Comparison of ENCODE assay signal across 21 mouse cellular contexts in genomic region chr14:21967375-21968010, GRCm38 (mm10). TPM values are rescaled to one million over a fixed set of nuclear protein-coding genes. Genes with fewer than 3 reads are reported as not detected.
DNase-seq lines count a peak whose midpoint lies in the region; ATAC-seq and TF ChIP-seq lines count a peak whose summit lies in the region.
"Had no signal": no experiment of that assay in that cellular context is flagged by ENCODE, and none has a peak within 500 bp of the region (broad histone marks: within the 10 kb centered on the region; RNA-seq: fewer than 3 reads in every experiment).

No protein-coding gene starts in this region.

- TF ChIP-seq EP300 in liver, postnatal 0 days (IDR thresholded peaks at IDR 0.05; ENCODE audit: low read depth) = no peak

- no peak for TF ChIP-seq CTCF in liver, postnatal 0 days (IDR thresholded peaks at IDR 0.05; ENCODE audit: low read depth)

- H3K27me3 ChIP-seq in midbrain, embryonic 14.5 days (ENCODE audit: control insufficient read depth, insufficient read depth, low read length) = 0 out of 2 replicates have a peak, but pooled peaks cover 4% of the 10 kb centered on the region
- no peaks in the 10 kb centered on the region for H3K27me3 ChIP-seq in midbrain, embryonic 11.5 days (ENCODE audit: control insufficient read depth, insufficient read depth, low read length)
- H3K27me3 ChIP-seq in hindbrain, embryonic 12.5 days = peaks cover 13% of the 10 kb centered on the region
- peaks cover 85% of the 10 kb centered on the region for H3K27me3 ChIP-seq in limb, embryonic 10.5 days (ENCODE audit: low read depth, poor library complexity, severe bottlenecking)
- no peaks in the 10 kb centered on the region for H3K27me3 ChIP-seq in liver, postnatal 0 days (ENCODE audit: insufficient read depth, low read length)
- H3K27me3 ChIP-seq: heart, embryonic 15.5 days; intestine, embryonic 15.5 days had no signal

- H3K4me2 ChIP-seq in midbrain, embryonic 14.5 days (ENCODE audit: low read length) = no peak overlapping the region
- no peak overlapping the region for H3K4me2 ChIP-seq in midbrain, embryonic 11.5 days
- no peak overlapping the region for H3K4me2 ChIP-seq in hindbrain, embryonic 12.5 days (replicated peaks)
- no peak overlapping the region for H3K4me2 ChIP-seq in liver, postnatal 0 days (ENCODE audit: low read depth, low read length)
- H3K4me2 ChIP-seq: heart, embryonic 15.5 days; intestine, embryonic 15.5 days; limb, embryonic 12.5 days; liver, embryonic 12.5 days; lung, embryonic 14.5 days had no signal

- no peak overlapping the region for H3K4me3 ChIP-seq in midbrain, embryonic 14.5 days (replicated peaks; ENCODE audit: low read depth, low read length)
- no peak overlapping the region for H3K4me3 ChIP-seq in midbrain, embryonic 11.5 days (ENCODE audit: low read depth, low read length)
- no peak overlapping the region for H3K4me3 ChIP-seq in hindbrain, embryonic 12.5 days
- H3K4me3 ChIP-seq in limb, embryonic 10.5 days = no peak overlapping the region
- no peak overlapping the region for H3K4me3 ChIP-seq in liver, postnatal 0 days (ENCODE audit: low read depth, low read length)
- H3K4me3 ChIP-seq: heart, embryonic 15.5 days; intestine, embryonic 15.5 days; limb, embryonic 12.5 days; liver, embryonic 12.5 days had no signal

- 25% methylated on average over 12 of the region's 12 CpGs for WGBS in midbrain, embryonic 14.5 days
- 56% methylated on average over 12 of the region's 12 CpGs for WGBS in midbrain, embryonic 11.5 days
- WGBS in hindbrain, embryonic 12.5 days = 55% methylated on average over 12 of the region's 12 CpGs
- 41% methylated on average over 12 of the region's 12 CpGs for WGBS in limb, embryonic 10.5 days
- 74% methylated on average over 12 of the region's 12 CpGs for WGBS in liver, postnatal 0 days (ENCODE audit: insufficient replicate concordance)

- no peaks in the 10 kb centered on the region for H3K9me3 ChIP-seq in midbrain, embryonic 14.5 days (ENCODE audit: control insufficient read depth, low read length)
- no peaks in the 10 kb centered on the region; the same call in 1 of the 2 replicates for H3K9me3 ChIP-seq in midbrain, embryonic 11.5 days (ENCODE audit: control insufficient read depth, low read length)
- no peaks in the 10 kb centered on the region; the same call in 1 of the 2 replicates for H3K9me3 ChIP-seq in hindbrain, embryonic 12.5 days (replicated peaks)
- H3K9me3 ChIP-seq in limb, embryonic 10.5 days (replicated peaks) = no peaks in the 10 kb centered on the region
- no peaks in the 10 kb centered on the region for H3K9me3 ChIP-seq in liver, postnatal 0 days (ENCODE audit: low read length)
- H3K9me3 ChIP-seq: heart, embryonic 15.5 days; intestine, embryonic 15.5 days; liver, embryonic 12.5 days had no signal

- ATAC-seq in midbrain, embryonic 14.5 days (ENCODE audit: low FRiP score, low TSS enrichment) = peak; percentile 37; the same call in 1 of the 2 replicates
- no peak for ATAC-seq in midbrain, embryonic 11.5 days (ENCODE audit: low FRiP score)
- peak; percentile 53 for ATAC-seq in hindbrain, embryonic 12.5 days (ENCODE audit: low FRiP score)
- no peak for ATAC-seq in liver, postnatal 0 days
- ATAC-seq: intestine, embryonic 15.5 days; liver, embryonic 12.5 days had no signal

- no peak overlapping the region for H3K9ac ChIP-seq in midbrain, embryonic 14.5 days (replicated peaks; ENCODE audit: low read length)
- no peak overlapping the region for H3K9ac ChIP-seq in midbrain, embryonic 11.5 days (ENCODE audit: low read length)
- H3K9ac ChIP-seq in hindbrain, embryonic 12.5 days = no peak overlapping the region
- no peak overlapping the region for H3K9ac ChIP-seq in liver, postnatal 0 days (replicated peaks)
- H3K9ac ChIP-seq: heart, embryonic 15.5 days; intestine, embryonic 15.5 days; limb, embryonic 12.5 days; liver, embryonic 12.5 days; lung, embryonic 14.5 days had no signal

- H3K36me3 ChIP-seq in midbrain, embryonic 14.5 days (ENCODE audit: control insufficient read depth, insufficient read depth, low read length) = no peaks in the 10 kb centered on the region
- H3K36me3 ChIP-seq in midbrain, embryonic 11.5 days (ENCODE audit: control insufficient read depth, insufficient read depth, low read length) = no peaks in the 10 kb centered on the region
- no peaks in the 10 kb centered on the region for H3K36me3 ChIP-seq in hindbrain, embryonic 12.5 days
- no peaks in the 10 kb centered on the region for H3K36me3 ChIP-seq in limb, embryonic 10.5 days
- H3K36me3 ChIP-seq in liver, postnatal 0 days (replicated peaks; ENCODE audit: insufficient read depth, low read length) = no peaks in the 10 kb centered on the region
- H3K36me3 ChIP-seq: heart, embryonic 15.5 days; intestine, embryonic 15.5 days; limb, embryonic 12.5 days; liver, embryonic 12.5 days had no signal

- DNase-seq in midbrain, embryonic 14.5 days = peak; percentile 58
- DNase-seq in midbrain, embryonic 11.5 days (ENCODE audit: low spot score, missing footprints) = no peak
- DNase-seq in limb, embryonic 10.5 days (ENCODE audit: low spot score) = peak; percentile 26
- peak; percentile 80 for DNase-seq in retina, postnatal 1 day
- no peak for DNase-seq in liver, postnatal 0 days
- DNase-seq in testis, postnatal 14 days (ENCODE audit: low spot score) = no peak
- DNase-seq: adrenal gland, postnatal 10 days; cerebellum, adult 9-11 months; gastrocnemius, postnatal 25 days; heart, postnatal 4 days; kidney, postnatal 36 days; layer of hippocampus, adult 9-11 months; lung, embryonic 14.5 days; lung, postnatal 36 days; right cerebral cortex, postnatal 4 days; thymus, postnatal 25 days had no signal

- no peak overlapping the region for H3K27ac ChIP-seq in midbrain, embryonic 14.5 days (replicated peaks; ENCODE audit: low read depth, low read length)
- H3K27ac ChIP-seq in midbrain, embryonic 11.5 days (ENCODE audit: low read depth, low read length) = no peak overlapping the region
- peak overlapping the region; percentile 48; the same call in 1 of the 2 replicates for H3K27ac ChIP-seq in hindbrain, embryonic 12.5 days
- no peak overlapping the region for H3K27ac ChIP-seq in limb, embryonic 10.5 days
- no peak overlapping the region for H3K27ac ChIP-seq in liver, postnatal 0 days (ENCODE audit: low read depth)
- H3K27ac ChIP-seq: heart, embryonic 15.5 days; intestine, embryonic 15.5 days; limb, embryonic 12.5 days; liver, embryonic 12.5 days had no signal

- H3K4me1 ChIP-seq in midbrain, embryonic 14.5 days (ENCODE audit: control insufficient read depth, insufficient read depth, low read length) = peaks cover 10% of the 10 kb centered on the region; the same call in 1 of the 2 replicates
- H3K4me1 ChIP-seq in midbrain, embryonic 11.5 days (ENCODE audit: control insufficient read depth, insufficient read depth, low read length) = no peaks in the 10 kb centered on the region
- H3K4me1 ChIP-seq in hindbrain, embryonic 12.5 days = peaks cover 20% of the 10 kb centered on the region
- H3K4me1 ChIP-seq in limb, embryonic 10.5 days = peaks cover 45% of the 10 kb centered on the region
- H3K4me1 ChIP-seq in liver, postnatal 0 days (ENCODE audit: insufficient read depth) = no peaks in the 10 kb centered on the region
- H3K4me1 ChIP-seq: heart, embryonic 15.5 days; intestine, embryonic 15.5 days; liver, embryonic 12.5 days had no signal

RNA-seq across cellular contexts. Expression of gene Zfp503, which starts 21.9 kb away (rescaled TPM):
- polyA plus RNA-seq in midbrain, embryonic 14.5 days (2014; fragmentation: Nextera tagmentation; extraction: Ambion mirVana) = 4.4 and 5.0 TPM in 2 replicates
- polyA plus RNA-seq in midbrain, embryonic 11.5 days (2014; fragmentation: Nextera tagmentation; extraction: Ambion mirVana) = 6.2 and 7.5 TPM in 2 replicates
- polyA plus RNA-seq in hindbrain, embryonic 12.5 days (2016; fragmentation: Nextera tagmentation; extraction: Ambion mirVana) = 39.0 and 45.6 TPM in 2 replicates
- polyA plus RNA-seq in limb, embryonic 10.5 days (2016; fragmentation: Nextera tagmentation; extraction: Ambion mirVana) = 18.5 and 22.6 TPM in 2 replicates
- 0.99 and 1.1 TPM in 2 replicates for polyA plus RNA-seq in liver, postnatal 0 days (2015; fragmentation: Nextera tagmentation; extraction: Ambion mirVana)

RNA-seq across cellular contexts. Expression of gene Lrmda, which starts 52.0 kb away (rescaled TPM):
- 0.42 TPM in 1 of 2 replicates, not detected in the other for polyA plus RNA-seq in midbrain, embryonic 14.5 days (2014; fragmentation: Nextera tagmentation; extraction: Ambion mirVana)
- 0.23 and 0.34 TPM in 2 replicates for polyA plus RNA-seq in midbrain, embryonic 11.5 days (2014; fragmentation: Nextera tagmentation; extraction: Ambion mirVana)
- polyA plus RNA-seq in hindbrain, embryonic 12.5 days (2016; fragmentation: Nextera tagmentation; extraction: Ambion mirVana) = 0.53 and 0.83 TPM in 2 replicates
- polyA plus RNA-seq in limb, embryonic 10.5 days (2016; fragmentation: Nextera tagmentation; extraction: Ambion mirVana) = 0.48 and 0.51 TPM in 2 replicates
- 0.15 and 0.28 TPM in 2 replicates for polyA plus RNA-seq in liver, postnatal 0 days (2015; fragmentation: Nextera tagmentation; extraction: Ambion mirVana)

Comparison
In these comparisons a context has a peak if more than half of its experiments do, and no peak if none do; other contexts are left out.
1. ATAC-seq: peak in midbrain, embryonic 14.5 days (single experiment) and hindbrain, embryonic 12.5 days (single experiment); none in midbrain, embryonic 11.5 days (single experiment) and liver, postnatal 0 days (single experiment).
2. DNase-seq: peak in midbrain, embryonic 14.5 days (single experiment), limb, embryonic 10.5 days (single experiment) and retina, postnatal 1 day (single experiment); none in midbrain, embryonic 11.5 days (single experiment), liver, postnatal 0 days (single experiment) and testis, postnatal 14 days (single experiment).